Mouse (Mus musculus) heart, embryonic 14.5 days (tissue): ENCODE measurements around the gene Sirpb1b. TPM values are rescaled to one million over a fixed set of nuclear protein-coding genes. Genes with fewer than 3 reads are reported as not detected.
"Not testable (repeated sequence)": the region's sequence is repeated elsewhere in the genome, so short reads cannot be mapped to it uniquely, and the experiment has no call there.

Source experiments
- ATAC-seq: fragments of 200-750 bp; cut with Nextera tagmentation; 2 replicates; pipeline ENCODE4 v1.8.0; 2017; ENCODE audit warnings: low read depth, moderate TSS enrichment; ENCODE audit not compliant: insufficient number of reproducible peaks, insufficient read depth, low FRiP score
- H3K27ac ChIP-seq, 2 experiments: fragments of 200-500 bp in 1 of 2; fragments of 300-500 bp in 1 of 2; sonication (generic) in 1 of 2; replicated peaks in 1 of 2; 2 replicates each; pipeline ENCODE4 v1.5.1; 2012 to 2014; ENCODE audit warnings: low read depth in 2 of 2, low read length in 2 of 2, control low read depth in 1 of 2, mild to moderate bottlenecking in 1 of 2, mixed read lengths in 1 of 2; ENCODE audit not compliant: control insufficient read depth in 1 of 2, insufficient read depth in 1 of 2
- H3K27me3 ChIP-seq: fragments of 300-500 bp; sonication (generic); 2 replicates; pipeline ENCODE4 v1.6.1; 2014; ENCODE audit warnings: mild to moderate bottlenecking, low read length, control low read depth; ENCODE audit not compliant: control insufficient read depth, insufficient read depth
- H3K36me3 ChIP-seq: fragments of 300-500 bp; sonication (generic); 2 replicates; pipeline ENCODE4 v1.6.1; 2014; ENCODE audit warnings: mild to moderate bottlenecking, control low read depth, low read length, mixed read lengths; ENCODE audit not compliant: control insufficient read depth, insufficient read depth
- H3K4me1 ChIP-seq, 2 experiments: fragments of 200-500 bp in 1 of 2; fragments of 300-500 bp in 1 of 2; sonication (generic) in 1 of 2; 2 replicates each; pipeline ENCODE4 v1.6.1; 2012 to 2014; ENCODE audit warnings: low read length in 2 of 2, control low read depth in 1 of 2, mixed read lengths in 1 of 2; ENCODE audit not compliant: control insufficient read depth in 2 of 2, insufficient read depth in 2 of 2
- H3K4me2 ChIP-seq: fragments of 300-500 bp; sonication (generic); 2 replicates; pipeline ENCODE4 v1.6.1; 2014; ENCODE audit warnings: mild to moderate bottlenecking, low read length
- H3K4me3 ChIP-seq, 2 experiments: fragments of 200-500 bp in 1 of 2; fragments of 300-500 bp in 1 of 2; sonication (generic) in 1 of 2; 2 replicates each; pipeline ENCODE4 v1.5.1; 2012 to 2014; ENCODE audit warnings: low read length in 2 of 2, mild to moderate bottlenecking in 2 of 2, control low read depth in 1 of 2, low read depth in 1 of 2, moderate library complexity in 1 of 2; ENCODE audit not compliant: control insufficient read depth in 1 of 2, insufficient read depth in 1 of 2
- H3K9ac ChIP-seq: fragments of 300-500 bp; sonication (generic); 2 replicates; pipeline ENCODE4 v1.6.1; 2014; ENCODE audit warnings: mild to moderate bottlenecking, low read length
- H3K9me3 ChIP-seq: fragments of 300-500 bp; sonication (generic); 2 replicates; pipeline ENCODE4 v1.6.1; 2016; ENCODE audit warnings: low read length, control low read depth; ENCODE audit not compliant: control insufficient read depth
- WGBS: fragments of 180-500 bp; shearing (Covaris S2); extraction: QIAGEN DNeasy Blood & Tissue Kit; methylation state at CpG from one replicate; pipeline ENCODE4 v1.1.7; 2014; 5-methylcytosine and 5-hydroxymethylcytosine counted together
- polyA plus RNA-seq: library from polyadenylated mRNA; unstranded; fragments of >200 nt; fragmentation: Nextera tagmentation; extraction: Ambion mirVana; gene quantifications from 2 replicates; pipeline ENCODE4 v1.2.1, GENCODE M21; 2014

Sirpb1b gene
- polyA plus RNA-seq, result not detected in 2 replicates

DNA sequence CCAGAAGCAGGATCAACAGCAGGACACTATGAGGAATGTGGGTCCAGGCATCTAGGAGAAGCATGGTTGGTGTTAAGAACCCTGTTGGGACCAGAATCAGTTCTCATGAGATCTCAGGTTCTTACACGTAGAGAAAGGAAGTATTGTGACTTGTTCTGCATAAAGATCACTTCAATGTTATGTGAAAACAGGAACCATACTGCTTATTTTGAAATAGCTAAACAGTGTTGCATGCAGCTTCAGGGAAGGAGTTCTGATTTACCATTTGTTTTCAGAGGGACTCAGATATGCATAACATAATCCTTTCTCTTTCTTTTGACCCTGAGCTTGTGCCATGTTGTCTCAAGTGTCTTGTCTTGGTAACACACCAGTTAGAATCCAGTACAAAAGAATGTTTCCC, at the start of gene Sirpb1b:
Gene Sirpb1b (minus strand): TSS at position 179 of the 400 bp plus-strand sequence.
- WGBS, result no CpG with 5 or more reads among the region's 1 CpGs
- not testable (repeated sequence) for H3K4me2 ChIP-seq, H3K36me3 ChIP-seq, H3K4me3 ChIP-seq, H3K27ac ChIP-seq, H3K27me3 ChIP-seq, H3K9me3 ChIP-seq, H3K4me1 ChIP-seq, H3K9ac ChIP-seq, ATAC-seq

DNA sequence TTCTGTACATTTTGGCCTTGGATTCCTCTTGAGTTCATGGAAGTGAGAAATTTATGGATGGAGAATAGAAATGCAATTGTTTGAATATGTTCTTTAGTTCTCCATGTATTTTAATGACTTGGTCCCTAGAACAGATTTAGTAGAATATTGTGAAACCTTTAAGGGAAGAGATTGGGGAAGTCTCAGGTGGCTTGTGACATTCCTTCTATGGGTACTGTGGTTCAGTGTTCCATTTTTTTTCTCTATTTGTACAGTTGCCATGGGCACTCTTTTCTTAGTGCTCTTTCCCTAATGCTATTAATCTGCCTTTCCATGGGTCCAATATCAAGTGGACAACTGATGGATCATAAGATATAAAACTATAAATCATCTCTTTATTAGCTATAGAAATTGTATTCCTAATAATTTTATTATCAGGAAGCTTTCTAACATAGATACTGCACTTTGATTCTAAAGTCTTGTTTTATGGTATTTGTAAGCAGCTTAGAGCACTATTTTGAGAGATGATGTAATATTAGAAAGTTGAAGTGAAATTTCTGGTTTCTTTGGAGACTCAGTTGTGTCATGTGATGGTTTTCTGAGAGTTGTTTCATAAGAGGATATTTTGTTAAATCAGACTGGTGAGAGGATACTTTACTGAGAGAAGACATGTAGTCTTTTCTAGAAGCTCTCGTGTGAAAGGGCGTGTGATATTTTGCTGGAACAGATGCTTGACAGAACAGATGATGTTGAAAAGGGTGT, 15.7 kb upstream of the Sirpb1b start:
- not testable (repeated sequence) for H3K27ac ChIP-seq, H3K27me3 ChIP-seq, H3K9ac ChIP-seq, H3K4me3 ChIP-seq, H3K4me2 ChIP-seq, H3K36me3 ChIP-seq, H3K9me3 ChIP-seq, H3K4me1 ChIP-seq, ATAC-seq
- WGBS, result 75% methylated on average over 2 of the region's 2 CpGs

DNA sequence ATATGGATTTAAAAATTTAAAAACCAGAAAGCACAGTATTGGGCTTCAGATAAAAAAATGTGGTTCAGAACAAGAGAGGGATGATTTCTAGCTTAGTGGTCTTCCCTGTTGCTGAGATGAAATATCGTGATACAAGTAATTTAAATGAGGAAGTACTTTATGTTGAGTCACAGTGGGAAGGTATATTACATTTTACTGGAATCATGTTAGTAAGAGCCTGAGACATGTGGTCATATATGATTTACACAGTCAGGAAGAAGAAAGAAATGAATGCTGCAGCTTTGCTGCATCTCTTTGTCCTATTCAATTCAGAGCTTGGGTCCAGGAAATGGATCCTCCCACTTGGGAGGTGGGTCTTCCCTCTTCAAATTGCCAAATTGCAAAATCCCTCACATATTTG, 11.8 kb upstream of the Sirpb1b start:
- not testable (repeated sequence) for ATAC-seq, H3K27me3 ChIP-seq, H3K27ac ChIP-seq, H3K9ac ChIP-seq, H3K4me2 ChIP-seq, H3K9me3 ChIP-seq, H3K4me1 ChIP-seq, H3K36me3 ChIP-seq, H3K4me3 ChIP-seq
- 75% methylated on average over 1 of the region's 1 CpGs for WGBS

DNA sequence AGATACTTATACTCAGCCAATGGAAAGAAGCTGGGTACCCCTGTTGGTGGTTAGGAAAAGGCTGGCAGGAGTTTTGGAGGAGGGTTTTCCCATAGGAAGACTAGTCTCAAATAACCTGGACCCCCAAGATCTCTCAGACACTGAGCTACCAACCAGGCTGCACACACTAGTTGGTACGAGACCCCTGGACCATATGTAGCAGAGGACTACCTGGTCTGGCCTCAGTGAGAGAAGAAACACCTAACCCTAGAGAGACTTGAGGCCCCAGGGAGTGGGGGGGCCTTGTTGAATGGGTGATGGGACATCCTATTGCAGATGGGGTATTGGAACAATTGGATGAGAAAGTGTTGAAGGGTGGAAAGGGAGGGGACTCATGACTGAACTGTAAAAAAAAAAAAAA, 8.6 kb upstream of the Sirpb1b start:
- Histone ChIP-seq H3K9me3 (peaks cover 9% of the 10 kb centered on the region; the same call in 1 of the 2 replicates), H3K4me1 (no peaks in the 10 kb centered on the region), H3K4me3 (no peak overlapping the region), H3K27me3 (no peaks in the 10 kb centered on the region), H3K36me3 (no peaks in the 10 kb centered on the region), H3K9ac (no peak overlapping the region), H3K27ac (no peak overlapping the region), H3K4me2 (no peak overlapping the region)
- 88% methylated on average over 1 of the region's 1 CpGs for WGBS
- no peak for ATAC-seq

DNA sequence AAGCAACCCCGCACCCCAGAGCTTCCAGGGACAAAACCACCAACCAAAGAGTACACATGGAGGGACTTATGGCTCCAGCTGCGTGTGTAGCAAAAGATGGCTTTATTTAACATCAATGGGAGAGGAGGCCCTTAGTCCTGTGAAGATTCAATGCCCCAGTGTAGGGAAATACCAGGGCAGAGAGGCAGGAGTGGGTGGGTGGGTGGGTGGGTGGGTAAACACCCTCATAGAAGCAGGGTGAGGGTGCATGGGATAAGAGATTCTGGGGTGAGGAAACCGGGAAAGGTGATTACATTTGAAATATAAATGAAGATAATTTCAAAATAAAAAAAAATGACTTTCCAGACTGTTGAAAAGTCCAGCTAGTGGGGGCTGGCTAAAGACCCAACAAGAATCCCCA, 8.1 kb upstream of the Sirpb1b start:
- ATAC-seq, H3K9me3 ChIP-seq, H3K4me2 ChIP-seq, H3K9ac ChIP-seq, H3K4me1 ChIP-seq, H3K36me3 ChIP-seq, H3K27ac ChIP-seq, H3K27me3 ChIP-seq, H3K4me3 ChIP-seq: not testable (repeated sequence)
- 72% methylated on average over 3 of the region's 3 CpGs for WGBS

DNA sequence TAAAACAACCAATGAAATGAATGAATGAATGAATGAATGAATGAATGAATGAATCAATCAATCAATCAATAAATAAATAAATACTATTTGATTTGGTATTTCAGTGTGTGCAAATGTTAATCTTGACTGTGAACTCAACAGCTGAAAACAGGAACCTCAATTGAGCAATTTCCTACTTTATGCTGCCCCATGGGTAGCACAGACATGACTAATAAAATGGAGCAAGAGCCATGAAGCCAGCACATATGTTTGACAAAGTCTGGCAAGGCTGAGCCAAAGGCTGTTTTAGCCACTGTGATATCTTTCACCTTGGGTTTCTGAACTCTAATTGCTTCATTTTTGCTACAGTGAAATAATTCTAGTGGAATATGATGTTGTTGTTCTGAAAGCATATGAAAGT, 1.6 kb upstream of the Sirpb1b start:
- not testable (repeated sequence) for H3K4me3 ChIP-seq, H3K9ac ChIP-seq, H3K9me3 ChIP-seq, H3K4me1 ChIP-seq, H3K27me3 ChIP-seq, H3K27ac ChIP-seq, ATAC-seq, H3K36me3 ChIP-seq, H3K4me2 ChIP-seq

DNA sequence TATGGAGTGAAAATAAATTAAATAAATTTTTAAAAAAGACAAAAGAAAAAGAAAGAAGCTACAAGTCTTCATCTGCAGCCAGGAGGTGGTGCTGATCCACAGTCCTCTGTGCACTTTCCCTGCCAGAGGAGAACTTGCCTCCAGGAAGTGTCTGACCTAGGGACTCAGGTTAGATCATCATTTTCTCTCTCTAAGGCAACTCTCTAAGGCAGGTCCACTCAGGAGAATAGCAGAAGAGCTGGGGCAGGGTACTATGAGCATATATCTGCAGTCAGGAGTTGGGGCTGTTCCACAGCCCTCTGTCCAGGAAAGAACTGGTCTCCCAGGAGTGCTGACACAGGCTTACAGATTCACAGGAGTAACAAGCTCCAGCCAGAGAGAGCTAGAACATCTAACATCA, 46.3 kb downstream of the Sirpb1b start:
- Histone ChIP-seq H3K27me3 (no peaks in the 10 kb centered on the region), H3K4me1 (no peaks in the 10 kb centered on the region), H3K4me3 (no peak overlapping the region), H3K27ac (no peak overlapping the region), H3K9ac (no peak overlapping the region), H3K4me2 (no peak overlapping the region), H3K36me3 (no peaks in the 10 kb centered on the region), H3K9me3 (peaks cover 3% of the 10 kb centered on the region; the same call in 1 of the 2 replicates)
- no peak for ATAC-seq

DNA sequence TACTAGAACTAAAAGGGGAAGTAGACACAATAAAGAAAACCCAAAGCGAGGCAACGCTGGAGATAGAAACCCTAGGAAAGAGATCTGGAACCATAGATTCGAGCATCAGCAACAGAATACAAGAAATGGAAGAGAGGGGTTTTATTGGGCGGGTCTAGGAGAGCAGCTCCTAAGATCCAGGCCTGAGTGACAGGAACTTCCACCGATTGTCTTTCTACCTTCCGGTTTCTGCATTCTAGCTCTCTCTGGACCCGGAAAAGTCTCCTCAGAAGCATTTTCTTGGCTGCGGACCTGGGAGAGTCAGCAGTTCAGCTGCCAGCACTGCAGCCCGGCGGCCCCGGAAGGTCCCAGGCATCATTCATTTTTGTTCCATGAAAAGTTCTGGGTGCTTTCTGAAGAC, 61.3 kb downstream of the Sirpb1b start:
- H3K27me3 ChIP-seq, H3K9ac ChIP-seq, H3K4me2 ChIP-seq, ATAC-seq, H3K9me3 ChIP-seq, H3K4me3 ChIP-seq, H3K27ac ChIP-seq, H3K4me1 ChIP-seq, H3K36me3 ChIP-seq: not testable (repeated sequence)
- WGBS, result 77% methylated on average over 9 of the region's 11 CpGs
